Mouse (Mus musculus) ovary, postnatal 10 days (tissue): ENCODE measurements at regions not wholly inside any gene's neighbourhood (a gene's known extent, or its start where the extent isn't known, plus 50 kb on each side); places are given as distances from the start of the nearest gene placed in this dataset.
"Not testable (repeated sequence)": the region's sequence is repeated elsewhere in the genome, so short reads cannot be mapped to it uniquely, and the experiment has no call there.

ENCODE experiments used
- DNase-seq: peaks from one replicate; pipeline ENCODE4 v3.0.0; 2022; ENCODE audit warnings: low spot score

DNA sequence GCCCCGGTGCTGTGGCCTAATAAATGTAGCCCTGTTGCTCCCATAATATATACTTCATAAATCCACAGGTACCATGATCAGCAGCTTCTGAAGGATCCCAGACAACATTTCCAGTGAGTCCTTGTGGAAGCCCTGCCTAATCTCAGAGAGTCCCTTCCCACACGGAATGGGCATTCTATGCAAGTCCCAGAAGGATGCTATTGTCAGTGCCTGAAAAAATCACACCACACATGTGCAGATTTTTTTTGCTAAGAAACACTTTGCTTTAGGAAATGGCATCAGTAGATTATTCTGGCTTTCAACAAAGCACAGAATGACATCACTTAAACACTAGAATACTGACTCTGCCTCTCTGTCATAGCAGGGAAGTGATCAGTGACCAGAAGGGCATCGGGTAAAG, 456.6 kb upstream of the Cdh5 start:
- DNase-seq: no peak

- DNase-seq: no peak
Observed at GRCm38 (mm10) chr8:103664796-103665195, 436.6 kb upstream of the Cdh5 start.

GRCm38 (mm10) chr8:103686233-103686632, 415.2 kb upstream of the Cdh5 start:
- DNase-seq: not testable (repeated sequence)

DNA sequence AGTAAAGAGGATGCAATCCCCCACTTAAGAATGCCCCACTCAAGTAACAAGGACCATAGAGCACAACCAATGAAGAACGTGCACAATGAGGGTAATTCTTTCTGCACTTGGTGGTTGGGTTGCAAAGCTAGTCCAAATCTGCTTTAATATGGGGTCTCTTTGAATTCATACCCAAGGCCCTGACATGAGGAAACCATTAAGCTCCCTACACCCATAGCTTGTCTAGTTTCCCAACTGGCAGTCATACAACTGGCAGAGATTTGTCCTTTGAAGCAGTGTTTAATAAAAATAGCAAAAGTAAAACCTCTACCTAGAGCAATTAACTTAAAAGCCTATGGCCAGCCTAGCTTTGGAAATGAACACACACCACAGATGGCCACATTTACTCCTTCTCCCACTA, 411.0 kb upstream of the Cdh5 start:
- no peak for DNase-seq

- DNase-seq: no peak
Observed at GRCm38 (mm10) chr8:103693531-103693930, 407.9 kb upstream of the Cdh5 start.

- no peak for DNase-seq
Observed at GRCm38 (mm10) chr8:103694331-103694891, 407.0 kb upstream of the Cdh5 start.

DNA sequence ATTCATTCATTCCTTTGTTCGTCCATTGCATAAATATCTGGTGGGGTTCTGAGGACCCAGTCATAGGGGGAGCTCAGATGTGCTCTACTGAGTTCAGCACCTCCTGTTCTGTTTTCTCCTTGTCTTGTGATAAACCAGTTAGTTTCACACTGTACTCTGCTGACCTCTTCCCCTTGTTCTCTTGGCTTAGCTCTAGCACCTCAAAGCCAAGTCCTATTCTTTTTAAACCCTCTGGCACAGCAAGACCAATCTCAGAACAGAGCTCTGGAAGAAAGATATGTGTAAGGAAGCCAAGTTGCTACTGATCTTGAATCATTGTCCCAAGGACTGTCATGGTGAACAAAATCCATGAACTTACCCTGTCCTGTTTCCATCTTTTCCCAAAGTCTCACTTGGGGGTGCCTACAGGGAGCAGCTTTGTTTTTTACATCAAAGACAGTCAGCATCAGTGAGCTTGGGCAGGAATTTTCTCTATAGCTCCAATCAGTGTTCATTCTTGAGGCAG, 402.4 kb upstream of the Cdh5 start:
- no peak for DNase-seq

- DNase-seq: no peak
Observed at GRCm38 (mm10) chr8:103702236-103702635, 399.2 kb upstream of the Cdh5 start.

- no peak for DNase-seq
Observed at GRCm38 (mm10) chr8:103706084-103706483, 395.3 kb upstream of the Cdh5 start.

DNA sequence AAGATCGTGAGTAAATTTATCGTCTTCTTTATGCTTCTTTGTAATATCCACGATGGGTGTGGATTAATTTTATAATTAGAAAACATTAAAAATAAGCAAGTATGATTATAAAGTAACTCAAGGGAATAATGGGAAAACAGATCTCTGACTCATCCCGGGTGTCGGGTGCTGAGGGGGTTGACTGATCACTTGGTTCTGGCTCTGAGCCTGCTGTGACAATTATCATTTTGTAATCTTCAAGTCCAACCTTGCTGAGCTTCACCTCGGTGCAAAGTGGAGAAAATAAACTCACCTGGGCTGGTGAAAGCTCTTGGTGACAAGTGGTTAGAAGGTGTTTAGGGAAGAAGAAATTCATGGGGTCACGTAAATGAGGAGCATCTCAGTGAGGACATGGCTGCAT, 390.6 kb upstream of the Cdh5 start:
- not testable (repeated sequence) for DNase-seq

DNA sequence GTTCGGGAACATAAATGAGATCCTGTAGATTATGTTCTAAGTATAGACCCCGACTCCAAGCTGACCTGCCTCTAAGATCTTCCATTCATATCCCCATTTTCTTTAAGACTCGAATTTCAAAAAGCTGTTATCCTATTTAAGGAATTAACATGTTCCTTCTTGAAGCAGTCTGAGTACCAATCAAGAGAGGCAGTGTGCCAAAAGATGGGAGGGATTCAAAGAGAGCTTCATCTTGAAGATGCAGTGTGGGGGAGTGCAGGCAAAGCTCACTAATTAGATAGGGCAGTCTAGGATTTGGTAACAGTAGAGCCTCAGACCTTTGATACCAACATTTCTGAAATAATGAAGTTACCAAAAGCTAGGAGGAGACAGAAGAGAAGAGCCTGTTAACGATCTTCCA, 383.7 kb upstream of the Cdh5 start:
- DNase-seq: no peak

GRCm38 (mm10) chr8:103733466-103733865, 368.0 kb upstream of the Cdh5 start:
- no peak for DNase-seq

- no peak for DNase-seq
Observed at GRCm38 (mm10) chr8:103738330-103738729, 363.1 kb upstream of the Cdh5 start.

DNA sequence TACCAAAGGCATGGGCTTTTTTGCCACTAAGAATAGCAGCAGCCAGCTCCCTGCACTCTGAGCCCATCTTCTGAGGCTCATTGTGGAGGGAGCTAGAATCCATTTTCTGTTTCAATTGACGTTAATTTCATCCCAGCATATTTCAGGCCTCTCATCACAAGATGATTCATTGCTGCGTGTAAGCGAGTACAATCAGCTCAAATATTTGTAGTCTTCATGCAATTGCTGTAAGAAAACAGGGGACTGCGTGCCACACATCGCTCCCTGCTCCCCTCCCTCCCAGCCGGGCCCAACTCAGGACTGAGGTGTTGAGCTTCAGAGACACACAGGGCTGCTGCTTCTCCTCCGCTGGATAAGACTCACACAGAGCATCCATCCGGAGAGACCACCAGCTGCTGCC, 360.0 kb upstream of the Cdh5 start:
- DNase-seq: no peak

DNA sequence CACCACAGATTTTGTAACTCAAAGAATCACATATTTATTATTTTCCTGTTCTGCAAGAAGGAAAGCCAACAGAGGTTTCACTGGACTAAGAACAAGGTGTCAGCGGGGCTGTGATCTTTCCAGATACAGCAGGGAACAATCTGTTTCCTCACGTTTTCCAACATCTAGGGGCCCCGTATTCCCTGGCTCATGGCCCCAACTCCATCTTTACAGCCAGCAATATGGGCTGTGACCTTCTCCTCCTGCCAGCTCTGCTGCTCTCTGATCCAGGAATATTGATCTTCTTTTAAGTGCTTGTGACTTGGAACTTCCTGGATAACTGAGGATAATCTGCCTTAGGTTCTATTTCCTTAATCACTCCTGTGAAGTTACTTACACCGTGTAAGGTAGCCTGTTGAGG, 352.7 kb upstream of the Cdh5 start:
- DNase-seq: no peak

DNA sequence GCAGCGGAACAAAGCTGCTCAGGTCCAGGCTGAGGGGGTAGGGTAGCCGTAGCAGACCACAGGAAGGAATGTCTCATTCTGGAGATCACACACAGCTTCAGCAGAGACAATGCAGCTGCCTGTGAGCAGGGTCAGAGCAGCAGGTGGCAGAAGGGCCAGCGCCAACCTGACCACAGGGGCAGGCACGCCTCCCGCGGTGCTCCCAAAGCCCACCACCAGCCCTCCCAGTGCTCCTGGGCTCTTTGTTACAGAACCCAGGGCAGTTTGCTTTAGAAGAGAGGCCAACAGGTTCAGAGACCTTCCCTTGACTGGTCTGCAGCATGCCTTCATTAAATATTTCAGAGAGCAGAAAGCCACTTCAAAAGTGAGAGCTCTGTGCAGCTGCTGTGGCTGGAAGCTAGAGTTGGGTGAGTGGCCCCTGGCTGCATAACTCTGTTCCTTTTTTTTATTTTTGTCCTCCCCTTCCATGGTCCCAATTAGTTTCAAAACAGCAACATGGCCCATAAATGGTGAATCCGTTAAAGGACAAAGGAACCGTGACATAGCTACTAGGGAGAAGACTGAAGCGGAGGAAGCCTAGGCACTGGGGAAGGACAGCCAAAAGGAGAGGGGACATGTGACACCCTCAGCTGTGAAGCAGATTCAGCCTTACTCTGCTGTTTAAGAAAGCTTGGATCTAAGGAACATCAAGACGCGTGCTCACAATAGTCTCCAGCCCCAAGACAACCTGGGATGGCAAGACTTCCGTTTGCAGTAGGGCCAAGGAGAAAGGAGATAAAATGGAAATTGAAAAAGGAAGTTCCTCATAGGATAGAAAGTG, 350.9 kb upstream of the Cdh5 start:
- no peak for DNase-seq

- no peak for DNase-seq
Observed at GRCm38 (mm10) chr8:103751161-103751560, 350.3 kb upstream of the Cdh5 start.

GRCm38 (mm10) chr8:103763821-103764220, 337.6 kb upstream of the Cdh5 start:
- no peak for DNase-seq

DNA sequence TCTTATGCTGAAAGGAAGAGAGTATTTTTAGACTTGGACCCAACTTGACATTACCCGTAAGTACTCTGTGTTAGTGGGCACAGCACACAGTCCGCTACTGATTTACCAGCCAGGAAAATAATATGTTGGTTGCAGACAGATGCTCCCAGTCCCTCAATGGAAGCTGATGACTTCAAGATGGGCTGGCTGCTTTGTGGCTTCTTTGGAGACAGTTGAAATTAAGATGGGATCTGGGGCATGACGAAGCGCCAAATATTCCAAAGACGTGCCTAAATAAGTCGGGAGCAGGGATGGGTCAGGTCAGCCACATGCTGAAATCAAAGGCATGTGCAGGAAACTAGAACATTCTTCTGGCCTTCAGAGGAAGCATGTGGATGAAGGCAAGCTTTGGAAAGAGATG, 321.8 kb upstream of the Cdh5 start:
- no peak for DNase-seq

- no peak for DNase-seq
Observed at GRCm38 (mm10) chr8:103788308-103788707, 313.1 kb upstream of the Cdh5 start.

DNA sequence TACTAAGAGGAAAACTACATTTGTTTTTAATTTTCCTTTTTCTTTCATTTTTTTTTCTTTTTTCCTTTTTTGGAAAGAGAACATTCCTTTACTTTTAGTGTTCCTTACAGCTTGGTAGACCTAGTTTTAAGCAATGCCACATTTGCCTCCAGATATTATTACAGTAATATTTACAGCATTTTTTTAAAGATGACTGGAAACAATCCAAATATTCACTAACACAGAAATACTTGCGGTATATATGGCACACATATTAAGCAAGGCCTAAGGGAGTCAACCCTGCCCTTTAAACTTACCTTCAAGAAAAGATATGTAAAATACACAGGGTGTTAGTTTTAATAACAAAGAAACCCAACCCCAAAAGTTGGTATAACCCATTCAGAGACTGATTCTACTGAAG, 308.1 kb upstream of the Cdh5 start:
- DNase-seq: no peak

DNA sequence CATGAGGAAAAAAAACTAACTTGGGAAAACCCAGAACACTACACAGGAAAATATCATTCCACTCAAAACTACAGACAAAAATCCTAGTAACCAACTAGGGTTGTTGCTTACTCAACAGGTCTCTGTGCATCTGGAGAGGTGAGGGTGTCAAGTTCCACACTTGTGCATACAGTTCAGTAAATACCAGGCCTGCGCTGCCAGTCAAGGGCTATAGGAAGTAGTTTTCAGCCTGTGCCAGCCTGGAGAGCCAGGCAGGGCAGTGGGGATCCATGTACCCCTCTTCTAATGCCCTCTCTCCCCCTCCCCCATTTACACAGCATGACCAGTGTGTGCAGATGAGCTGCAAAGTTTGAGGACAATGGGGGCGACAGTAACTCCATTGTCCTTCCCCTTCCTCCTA, 302.8 kb upstream of the Cdh5 start:
- DNase-seq: not testable (repeated sequence)

- DNase-seq: no peak
Observed at GRCm38 (mm10) chr8:103808171-103808570, 293.3 kb upstream of the Cdh5 start.

- DNase-seq: no peak
Observed at GRCm38 (mm10) chr8:103808580-103808979, 292.8 kb upstream of the Cdh5 start.
